Mouse (Mus musculus): Measurements from ENCODE around the gene Zc3hc1. TPM values are rescaled to one million over a fixed set of nuclear protein-coding genes. Genes with fewer than 3 reads are reported as not detected.
"Not testable (repeated sequence)": the region's sequence is repeated elsewhere in the genome, so short reads cannot be mapped to it uniquely, and the experiment has no call there.

Gene Zc3hc1
- total RNA-seq (2021), result 10 to 100 TPM; 18.7 to 19.6 TPM
- long read RNA-seq, experiment 1, transcript Zc3hc1-201 (10 exons, 1,824 nt), result major isoform, 32 of 36 reads
- long read RNA-seq, experiment 1, partial matches to known transcripts, result 1 of 36 reads
- long read RNA-seq, experiment 1, other reads (novel, unspliced or antisense), result 3 of 36 reads
- long read RNA-seq, experiment 2, transcript Zc3hc1-201 (10 exons, 1,824 nt), result major isoform, 51 of 55 reads
- long read RNA-seq, experiment 2, partial matches to known transcripts, result 0 of 55 reads
- long read RNA-seq, experiment 2, other reads (novel, unspliced or antisense), result 3 of 55 reads

DNA sequence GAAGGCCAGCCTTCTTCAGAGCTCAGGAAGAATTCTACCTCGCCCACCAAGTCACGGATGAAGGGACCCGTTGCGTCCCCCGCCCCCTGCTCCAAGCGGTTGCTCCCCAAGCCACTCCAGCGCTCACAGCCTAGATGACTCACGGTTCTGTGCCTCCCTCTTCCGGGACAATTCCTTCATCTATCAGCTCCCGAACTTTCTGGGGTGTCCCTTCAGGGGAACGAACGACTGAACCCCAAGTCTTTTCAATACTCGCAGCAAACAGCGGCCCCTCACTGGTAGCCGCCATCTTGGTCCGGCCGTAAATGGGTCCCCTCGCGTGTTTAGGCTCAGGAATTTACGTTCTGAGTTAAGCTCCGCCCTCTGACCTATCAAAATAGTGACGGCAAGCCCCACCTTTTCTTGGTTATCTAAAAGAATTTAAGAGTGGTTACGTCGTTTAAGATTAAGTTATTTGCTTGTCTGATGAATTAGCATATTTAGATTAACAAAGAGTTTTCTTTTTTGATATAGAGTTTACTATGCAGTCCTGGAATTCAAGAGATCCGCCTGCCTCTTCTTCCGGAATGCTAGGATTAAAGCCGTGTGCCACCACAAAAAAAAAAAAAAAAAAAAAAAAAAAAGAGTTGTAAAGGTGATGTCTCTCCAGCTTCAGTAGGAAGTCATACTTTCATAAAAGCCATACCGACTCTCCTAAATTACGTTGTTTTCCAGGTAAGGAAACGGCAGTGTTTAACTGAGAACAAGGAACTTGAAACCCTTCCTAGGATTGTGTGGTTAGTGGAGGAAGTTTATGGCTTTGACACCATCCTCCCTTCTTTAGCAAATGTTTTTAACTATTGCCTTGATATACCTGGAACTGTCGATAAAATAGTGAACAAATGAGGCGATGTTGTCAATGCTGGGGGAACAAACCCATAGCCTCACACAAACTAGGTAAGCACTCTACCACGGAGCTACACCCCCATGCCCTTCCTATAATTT lies at the start of gene Zc3hc1:
Gene Zc3hc1, minus strand, starts transcription at position 315 of the 984 bp plus-strand sequence.
- peak; percentile 70 to 71 for DNase-seq (ENCODE audit: low spot score in 2 of 2)

GRCm38 (mm10) chr6:30439576-30439975 lies 48.7 kb upstream of the Zc3hc1 start:
- no peak for DNase-seq (ENCODE audit: low spot score in 2 of 2)

- DNase-seq (ENCODE audit: low spot score in 2 of 2), result no peak
These were observed 46.2 kb upstream of the Zc3hc1 start for GRCm38 (mm10) chr6:30437054-30437453.

DNA sequence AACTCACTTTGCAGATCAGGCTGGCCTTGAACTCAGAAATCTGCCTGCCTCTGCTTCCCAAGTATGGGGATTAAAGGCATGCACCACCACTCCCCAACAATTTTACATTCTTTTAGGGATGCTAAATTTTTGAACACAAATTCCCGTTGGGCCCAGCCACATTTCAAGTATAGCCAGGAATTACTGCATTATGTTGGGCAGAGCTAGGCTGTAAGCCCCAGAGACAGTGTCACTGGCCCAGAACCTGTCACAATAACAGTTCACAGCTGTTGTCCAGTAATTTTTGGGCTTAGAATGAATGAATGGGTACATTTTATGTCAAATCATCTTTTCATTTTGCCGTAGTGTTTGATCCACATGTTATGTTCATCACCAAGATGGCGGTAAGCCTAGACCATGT lies 45.6 kb upstream of the Zc3hc1 start:
- no peak for DNase-seq (ENCODE audit: low spot score in 2 of 2)

- no peak for DNase-seq (ENCODE audit: low spot score in 2 of 2)
These were observed 41.8 kb upstream of the Zc3hc1 start for GRCm38 (mm10) chr6:30432461-30433192.

- no peak for DNase-seq (ENCODE audit: low spot score in 2 of 2)
These were observed 26.0 kb upstream of the Zc3hc1 start for GRCm38 (mm10) chr6:30416801-30417200.

GRCm38 (mm10) chr6:30416126-30416525 lies 25.3 kb upstream of the Zc3hc1 start:
- no peak for DNase-seq (ENCODE audit: low spot score in 2 of 2)

- no peak for DNase-seq (ENCODE audit: low spot score in 2 of 2)
These were observed 20.5 kb upstream of the Zc3hc1 start for GRCm38 (mm10) chr6:30411311-30411710.

DNA sequence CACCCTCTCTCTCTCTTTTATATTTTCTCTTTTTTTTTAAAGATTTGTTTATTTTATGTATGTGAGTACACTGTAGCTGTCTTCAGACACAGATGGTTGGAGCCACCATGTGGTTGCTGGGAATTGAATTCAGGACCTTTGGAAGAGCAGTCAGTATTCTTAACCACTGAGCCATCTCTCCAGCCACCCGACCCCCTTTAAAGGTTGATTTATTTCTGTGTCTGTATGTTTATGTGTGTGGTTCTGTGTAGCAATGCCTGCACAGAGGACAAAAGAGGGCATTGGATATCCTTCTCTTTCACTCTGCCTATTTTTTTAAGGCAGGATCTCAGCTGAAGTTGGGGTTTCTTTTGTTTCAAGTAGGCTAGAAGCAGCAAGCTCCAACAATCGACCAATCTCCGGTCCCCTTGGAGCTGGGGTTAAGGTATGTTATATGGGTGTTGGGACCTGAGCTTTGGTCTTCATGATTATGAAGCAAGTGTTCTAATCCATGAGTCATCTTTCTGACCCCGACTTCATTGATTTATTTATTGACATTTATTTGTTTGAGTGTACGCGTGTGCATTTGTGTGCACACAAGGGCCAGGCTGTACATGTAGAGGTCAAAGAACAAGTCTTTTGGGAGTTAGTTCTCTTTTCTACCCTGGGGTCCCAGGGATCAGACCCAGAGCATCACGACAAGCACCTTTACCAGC lies 18.7 kb upstream of the Zc3hc1 start:
- DNase-seq (ENCODE audit: low spot score in 2 of 2), result no peak

- no peak for DNase-seq (ENCODE audit: low spot score in 2 of 2)
These were observed 17.4 kb upstream of the Zc3hc1 start for GRCm38 (mm10) chr6:30408276-30408675.

GRCm38 (mm10) chr6:30404671-30405070 lies 13.8 kb upstream of the Zc3hc1 start:
- no peak for DNase-seq (ENCODE audit: low spot score in 2 of 2)

DNA sequence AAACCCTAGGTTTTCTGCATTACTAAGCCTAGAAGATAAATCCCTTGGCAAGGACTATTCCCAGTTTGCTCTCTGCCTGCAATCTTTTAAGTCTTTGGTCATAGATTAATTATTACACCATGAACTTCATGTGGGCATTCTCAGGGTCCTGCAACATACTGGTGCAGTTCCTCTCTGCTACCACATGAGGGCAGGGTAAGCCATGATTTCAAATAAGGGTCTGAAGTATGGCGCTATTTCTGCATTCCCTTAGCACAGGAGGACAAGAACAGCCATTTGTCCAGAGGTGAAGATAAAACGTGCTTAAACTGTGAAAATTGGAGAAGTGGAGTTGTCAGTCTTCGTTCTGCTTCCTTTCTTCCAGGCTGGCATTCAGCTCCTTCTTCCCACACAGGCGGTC lies 12.6 kb upstream of the Zc3hc1 start:
- peak; percentile 31 to 44 for DNase-seq (ENCODE audit: low spot score in 2 of 2)

GRCm38 (mm10) chr6:30402091-30402491 lies 11.3 kb upstream of the Zc3hc1 start:
- no peak for DNase-seq (ENCODE audit: low spot score in 2 of 2)

GRCm38 (mm10) chr6:30401308-30402015 lies 10.6 kb upstream of the Zc3hc1 start, which contains the start of gene Klhdc10:
Gene Klhdc10 (plus strand): TSS chr6:30401868.
- DNase-seq (ENCODE audit: low spot score in 2 of 2), result peak; percentile 99 to 100

DNA sequence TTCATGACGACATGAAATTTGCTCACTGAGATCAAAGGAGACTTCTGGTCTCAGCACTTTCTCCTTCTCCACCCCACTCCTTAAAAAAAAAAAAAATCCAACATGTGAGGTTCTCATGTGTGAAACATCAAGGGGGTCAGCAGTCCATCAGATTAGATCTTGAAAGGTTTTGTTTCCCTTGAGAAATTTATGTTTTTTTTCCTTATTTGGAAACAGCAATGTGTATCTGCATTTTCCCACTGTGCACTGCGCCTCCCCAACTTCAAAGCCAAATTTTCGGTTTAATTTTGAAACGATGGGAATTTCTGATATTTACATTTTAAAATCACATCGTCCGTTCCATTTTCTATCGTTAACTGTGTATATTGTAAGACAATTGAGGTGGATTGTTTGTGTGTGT lies 9.9 kb upstream of the Zc3hc1 start:
- DNase-seq (ENCODE audit: low spot score in 2 of 2), result no peak

DNA sequence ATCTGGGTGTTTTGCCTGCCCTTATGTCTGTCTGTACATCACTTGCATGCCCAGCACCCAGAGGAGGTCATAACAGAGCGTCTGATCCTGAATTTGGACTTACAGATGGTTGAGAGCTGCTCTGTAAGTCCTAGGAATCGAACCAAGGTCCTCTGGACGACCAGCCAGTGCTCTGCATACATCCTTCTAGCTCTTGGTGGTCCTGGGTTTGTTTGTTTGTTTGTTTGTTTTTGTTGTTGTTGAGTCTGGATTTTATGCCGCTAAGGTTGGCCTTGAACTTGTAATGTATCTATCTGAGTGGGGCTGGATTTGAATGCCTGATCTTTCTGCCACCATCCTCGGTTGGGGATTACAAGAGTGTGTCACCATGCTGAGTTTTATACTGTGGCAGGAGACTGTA lies 9.3 kb upstream of the Zc3hc1 start:
- DNase-seq (ENCODE audit: low spot score in 2 of 2), result no peak

DNA sequence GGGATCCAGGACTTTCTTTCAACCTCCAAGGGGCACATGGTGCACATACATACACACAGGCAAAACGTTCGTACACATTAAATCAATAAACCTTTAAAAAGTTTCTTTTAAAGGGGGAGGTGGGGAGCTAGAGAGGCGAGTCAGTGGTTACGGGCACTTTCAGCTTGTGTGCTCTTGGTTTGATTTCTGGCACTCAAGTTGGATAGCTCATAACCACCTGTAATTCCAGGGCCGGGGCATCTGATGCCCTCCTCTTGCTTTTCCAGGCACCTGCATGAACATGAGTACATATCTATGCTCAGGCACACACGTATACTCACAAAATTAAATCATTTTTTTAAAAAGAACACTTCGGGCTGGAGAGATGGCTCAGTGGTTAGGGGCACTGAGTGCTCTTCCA lies 1.2 kb upstream of the Zc3hc1 start:
- no peak for DNase-seq (ENCODE audit: low spot score in 2 of 2)

GRCm38 (mm10) chr6:30390271-30390670 lies 557 bp downstream of the Zc3hc1 start:
- DNase-seq (ENCODE audit: low spot score in 2 of 2), result not testable (repeated sequence)

DNA sequence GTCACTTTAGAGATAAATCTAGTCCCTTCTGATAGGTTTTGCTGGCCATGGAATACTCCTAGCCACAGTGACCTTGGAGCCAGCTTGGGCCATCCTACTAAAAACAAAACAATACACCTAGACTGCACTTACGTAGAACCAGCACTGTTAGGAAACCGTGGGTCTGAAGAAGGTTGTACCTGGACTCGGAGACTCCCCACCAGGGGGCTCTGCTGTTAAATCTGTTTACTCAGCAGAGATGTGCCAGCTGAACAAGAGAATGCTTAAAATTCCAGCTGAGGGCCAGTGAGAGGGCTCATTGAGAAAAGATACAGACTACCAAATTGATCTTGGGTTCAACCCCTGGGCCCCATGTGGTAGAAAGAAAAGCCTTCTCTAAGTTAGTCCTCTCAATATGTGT lies 9.7 kb downstream of the Zc3hc1 start:
- DNase-seq (ENCODE audit: low spot score in 2 of 2), result no peak

DNA sequence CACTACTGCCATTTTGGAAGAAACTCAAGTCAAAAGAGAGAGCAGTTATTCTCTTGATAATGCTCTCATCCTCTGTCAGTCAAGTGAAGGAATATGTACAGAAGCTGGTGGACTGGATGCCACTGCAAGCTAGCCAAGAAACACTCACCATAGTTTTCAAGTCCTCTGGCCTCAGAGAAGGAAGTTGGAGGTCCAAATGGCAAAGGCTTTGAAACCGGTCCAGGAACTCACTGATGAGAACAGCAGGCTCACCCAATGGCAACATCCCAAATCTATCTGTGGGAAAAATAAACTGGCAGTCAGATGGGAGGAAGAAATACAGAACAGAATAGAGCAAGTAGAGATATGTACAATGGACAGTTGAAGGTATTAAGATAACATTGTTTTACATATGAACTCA lies 15.0 kb downstream of the Zc3hc1 start:
- no peak for DNase-seq (ENCODE audit: low spot score in 2 of 2)
